Mouse (Mus musculus): ENCODE results near the gene Psma6. TPM values are rescaled to one million over a fixed set of nuclear protein-coding genes. Genes with fewer than 3 reads are reported as not detected.
A peak's percentile ranks its signal among the peaks of the same experiment; 100 is the strongest.
"Not testable (repeated sequence)": the region's sequence is repeated elsewhere in the genome, so short reads cannot be mapped to it uniquely, and the experiment has no call there.

Psma6 gene
- total RNA-seq, 2 experiments from 2014 or later: 147 to 163 TPM

- DNase-seq: no peak
- intact Hi-C loops (cut with DNase I): loop anchor here (5.0 kb wide), 3 partner anchors 32 to 108 kb away; no protein-coding TSS in a partner anchor
These were observed 5.4 kb downstream of the Psma6 start for GRCm38 (mm10) chr12:55389132-55390081.

GRCm38 (mm10) chr12:55392120-55392519 lies 8.1 kb downstream of the Psma6 start:
- intact Hi-C loops (cut with DNase I): loop anchor here (5.0 kb wide), 2 partner anchors 35 to 75 kb away; no protein-coding TSS in a partner anchor
- DNase-seq: no peak

GRCm38 (mm10) chr12:55392733-55393577 lies 8.9 kb downstream of the Psma6 start:
- intact Hi-C loops (cut with DNase I): loop anchor here (5.0 kb wide), 2 partner anchors 36 to 76 kb away; no protein-coding TSS in a partner anchor

GRCm38 (mm10) chr12:55395601-55396000 lies 11.6 kb downstream of the Psma6 start:
- intact Hi-C loops (cut with DNase I); DNase-seq: not testable (repeated sequence)

More at GRCm38 (mm10) chr12:55392733-55393577, 8.9 kb downstream of the Psma6 start:
- no peak for DNase-seq

- intact Hi-C loops (cut with DNase I): no loop called here
- no peak for DNase-seq
These were observed 12.5 kb downstream of the Psma6 start for GRCm38 (mm10) chr12:55396536-55396935.

GRCm38 (mm10) chr12:55397544-55398239 lies 13.7 kb downstream of the Psma6 start:
- intact Hi-C loops (cut with DNase I): no loop called here
- no peak for DNase-seq

GRCm38 (mm10) chr12:55398240-55399127 lies 14.5 kb downstream of the Psma6 start:
- intact Hi-C loops (cut with DNase I): no loop called here

GRCm38 (mm10) chr12:55399128-55399677 lies 15.2 kb downstream of the Psma6 start:
- intact Hi-C loops (cut with DNase I): no loop called here

More at GRCm38 (mm10) chr12:55398240-55399127, 14.5 kb downstream of the Psma6 start:
- peak; percentile 82 to 90 for DNase-seq

GRCm38 (mm10) chr12:55407888-55408287 lies 23.9 kb downstream of the Psma6 start:
- intact Hi-C loops (cut with DNase I): no loop called here
- no peak for DNase-seq

More at GRCm38 (mm10) chr12:55399128-55399677, 15.2 kb downstream of the Psma6 start:
- no peak for DNase-seq

- DNase-seq: no peak
- intact Hi-C loops (cut with DNase I): no loop called here
These were observed 31.2 kb downstream of the Psma6 start for GRCm38 (mm10) chr12:55415255-55415654.

GRCm38 (mm10) chr12:55415762-55416161 lies 31.7 kb downstream of the Psma6 start:
- DNase-seq: no peak
- intact Hi-C loops (cut with DNase I): no loop called here

GRCm38 (mm10) chr12:55420220-55420619 lies 36.2 kb downstream of the Psma6 start:
- no peak for DNase-seq
- intact Hi-C loops (cut with DNase I): no loop called here

- no peak for DNase-seq
These were observed 38.0 kb downstream of the Psma6 start for GRCm38 (mm10) chr12:55422057-55422456.

GRCm38 (mm10) chr12:55426300-55426699 lies 42.3 kb downstream of the Psma6 start:
- DNase-seq: no peak
- intact Hi-C loops (cut with DNase I): no loop called here

More at GRCm38 (mm10) chr12:55422057-55422456, 38.0 kb downstream of the Psma6 start:
- intact Hi-C loops (cut with DNase I): no loop called here

GRCm38 (mm10) chr12:55429201-55429600 lies 45.2 kb downstream of the Psma6 start:
- intact Hi-C loops (cut with DNase I): no loop called here
- no peak for DNase-seq

GRCm38 (mm10) chr12:55429956-55430355 lies 45.9 kb downstream of the Psma6 start:
- intact Hi-C loops (cut with DNase I): no loop called here
- no peak for DNase-seq

GRCm38 (mm10) chr12:55432284-55432919 lies 48.4 kb downstream of the Psma6 start:
- intact Hi-C loops (cut with DNase I): no loop called here
- no peak for DNase-seq

GRCm38 (mm10) chr12:55432920-55433284 lies 48.9 kb downstream of the Psma6 start:
- intact Hi-C loops (cut with DNase I): no loop called here
- DNase-seq: no peak

Measured in gastrocnemius, postnatal 36 days (tissue).